Mouse (Mus musculus): ENCODE measurements around the gene Myo3b.

DNA sequence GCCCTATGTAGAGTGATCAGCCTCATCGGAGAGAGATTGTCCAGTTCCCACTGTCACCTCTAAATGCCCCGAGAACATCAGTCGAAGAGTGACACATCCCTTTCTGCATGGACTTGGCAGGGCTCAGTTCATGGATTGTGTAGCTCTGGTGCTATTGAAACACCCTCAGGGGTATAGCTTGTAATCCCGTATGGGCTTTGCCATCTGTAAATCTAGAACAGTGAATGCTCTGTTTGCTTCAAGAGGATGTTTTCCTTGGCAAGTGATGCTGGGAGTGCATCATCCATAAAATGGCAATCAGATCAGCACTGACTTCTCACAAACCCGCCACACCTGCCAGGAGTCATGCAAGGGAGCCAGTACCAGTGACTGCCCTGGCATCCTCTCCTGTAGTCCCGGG is 380.4 kb downstream of the Myo3b start:
- TF ChIP-seq POLR2A (IDR thresholded peaks at IDR 0.05; ENCODE audit: insufficient read depth, low read depth, low read length), result no peak
- no peak for TF ChIP-seq EP300 (IDR thresholded peaks at IDR 0.05; ENCODE audit: insufficient read depth, low read depth, low read length)

Measured in heart, adult 2 months (tissue).